Mouse (Mus musculus) lung, postnatal 0 days (tissue): ENCODE results near the gene Gm45711.

Source experiments
- CTCF ChIP-seq: IDR thresholded peaks from 2 replicates; pipeline ENCODE4 v1.5.1; 2016; ENCODE audit warnings: antibody characterized with exemption, mild to moderate bottlenecking
- EP300 ChIP-seq: IDR thresholded peaks from 2 replicates; pipeline ENCODE4 v1.6.1; 2016; ENCODE audit warnings: antibody characterized with exemption, mild to moderate bottlenecking, control low read depth

DNA sequence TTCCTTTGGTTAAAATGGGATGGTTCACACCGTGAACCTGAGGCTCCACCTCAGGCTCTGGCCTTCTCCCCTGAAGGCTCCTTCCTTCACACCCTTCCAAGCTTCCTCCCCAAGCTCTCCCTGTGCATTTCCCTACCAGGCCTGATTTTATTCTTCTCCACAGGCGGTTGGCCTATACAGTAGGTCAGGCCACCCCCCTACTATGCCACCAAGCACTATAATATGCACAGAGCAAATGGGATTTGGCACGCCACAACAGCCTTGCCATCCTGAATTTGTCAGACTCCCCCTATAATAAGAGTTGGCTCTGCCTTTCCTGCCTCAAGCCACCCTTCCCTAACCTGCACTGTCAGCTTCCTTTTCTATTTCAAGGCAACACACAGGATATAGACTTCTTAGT, 48.8 kb upstream of the Gm45711 start:
- TF ChIP-seq EP300 = no peak
- TF ChIP-seq CTCF = no peak
